Mouse (Mus musculus) hindbrain, embryonic 15.5 days (tissue): ENCODE results near the gene Top2a. TPM values are rescaled to one million over a fixed set of nuclear protein-coding genes. Genes with fewer than 3 reads are reported as not detected.

Experiments
- ATAC-seq: fragments of 200-750 bp; cut with Nextera tagmentation; 2 replicates; pipeline ENCODE4 v1.8.0; 2017; ENCODE audit warnings: low read depth, moderate number of reproducible peaks, moderate TSS enrichment; ENCODE audit not compliant: low FRiP score
- H3K27ac ChIP-seq: fragments of 300-500 bp; sonication (generic); replicated peaks from 2 replicates; pipeline ENCODE4 v1.5.1; 2015; ENCODE audit warnings: mild to moderate bottlenecking, inconsistent platforms
- H3K27me3 ChIP-seq: fragments of 300-500 bp; sonication (generic); 2 replicates; pipeline ENCODE4 v1.6.1; 2015; ENCODE audit warnings: control low read depth, inconsistent platforms
- H3K36me3 ChIP-seq: fragments of 300-500 bp; sonication (generic); 2 replicates; pipeline ENCODE4 v1.6.1; 2015; ENCODE audit warnings: control low read depth, inconsistent platforms
- H3K4me1 ChIP-seq: fragments of 300-500 bp; sonication (generic); replicated peaks from 2 replicates; pipeline ENCODE4 v1.6.1; 2015; ENCODE audit warnings: control low read depth, inconsistent platforms
- H3K4me2 ChIP-seq: fragments of 300-500 bp; sonication (generic); 2 replicates; pipeline ENCODE4 v1.6.1; 2015; ENCODE audit warnings: moderate library complexity, mild to moderate bottlenecking, inconsistent platforms
- H3K4me3 ChIP-seq: fragments of 300-500 bp; sonication (generic); 2 replicates; pipeline ENCODE4 v1.5.1; 2015; ENCODE audit warnings: mild to moderate bottlenecking, inconsistent platforms
- H3K9ac ChIP-seq: fragments of 300-500 bp; sonication (generic); 2 replicates; pipeline ENCODE4 v1.6.1; 2015; ENCODE audit warnings: inconsistent platforms
- H3K9me3 ChIP-seq: fragments of 300-500 bp; sonication (generic); 2 replicates; pipeline ENCODE4 v1.6.1; 2016; ENCODE audit warnings: control low read depth, inconsistent platforms
- WGBS: fragments of 180-500 bp; shearing (Covaris S2); methylation state at CpG from one replicate; pipeline ENCODE4 v1.1.7; 2015; 5-methylcytosine and 5-hydroxymethylcytosine counted together
- polyA plus RNA-seq: library from polyadenylated mRNA; unstranded; fragments of >200 nt; fragmentation: Nextera tagmentation; extraction: Ambion mirVana; gene quantifications from 2 replicates; pipeline ENCODE4 v1.2.1, GENCODE M21; 2015

Top2a gene
- polyA plus RNA-seq, 1 experiment from 2014 or later: 43.7 TPM

DNA sequence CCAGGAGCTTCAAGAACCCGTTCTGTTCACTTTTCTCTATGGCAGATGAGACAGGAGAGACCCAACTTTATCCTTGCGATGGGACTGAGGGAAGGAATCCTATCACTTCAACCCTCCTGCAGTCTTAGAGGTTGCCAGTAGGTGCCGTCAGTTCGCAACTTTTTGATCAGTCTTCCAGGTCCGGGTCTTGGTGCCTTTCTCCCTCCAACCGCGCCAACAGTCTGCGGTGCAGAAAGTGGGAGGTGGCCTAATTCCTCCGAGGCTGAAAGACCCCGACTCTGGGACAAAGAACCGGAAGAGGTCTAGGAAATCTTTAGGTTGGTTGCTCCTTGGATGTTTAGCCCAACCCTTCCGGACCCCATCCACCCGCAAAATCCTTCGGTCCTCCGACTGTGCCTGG lies 15.8 kb upstream of the Top2a start:
- no peaks in the 10 kb centered on the region for H3K36me3 ChIP-seq
- H3K27me3 ChIP-seq: no peaks in the 10 kb centered on the region
- peak overlapping the region; percentile 61 for H3K4me3 ChIP-seq
- under 1% methylated on average over 15 of the region's 15 CpGs for WGBS
- peak overlapping the region; percentile 94 for H3K4me2 ChIP-seq
- no peaks in the 10 kb centered on the region for H3K9me3 ChIP-seq
- peak; percentile 86 for ATAC-seq
- H3K9ac ChIP-seq: peak overlapping the region; percentile 71
- peak overlapping the region; percentile 77 for H3K27ac ChIP-seq
- H3K4me1 ChIP-seq: peaks cover 25% of the 10 kb centered on the region

DNA sequence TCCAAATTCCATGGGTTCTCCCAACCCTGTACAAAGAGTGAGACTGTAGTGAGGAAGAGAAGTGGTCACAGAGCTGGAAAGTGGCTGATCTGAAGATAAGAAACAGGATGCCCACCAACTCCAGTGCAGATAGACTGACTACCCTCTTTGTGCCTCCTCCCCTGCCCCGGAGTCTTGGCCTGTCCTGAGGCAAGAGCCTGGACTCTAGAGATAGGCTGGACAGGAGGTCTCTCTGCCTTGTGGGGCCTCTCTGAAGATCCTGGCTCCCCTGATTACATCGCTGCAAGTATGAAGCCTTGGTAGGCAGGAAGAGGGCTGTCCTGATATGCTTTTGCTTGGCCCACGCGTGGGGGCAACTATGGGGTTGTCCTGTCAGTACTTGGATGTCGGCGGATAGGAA lies 12.3 kb upstream of the Top2a start:
- peaks cover 13% of the 10 kb centered on the region for H3K4me1 ChIP-seq
- no peaks in the 10 kb centered on the region for H3K36me3 ChIP-seq
- H3K4me3 ChIP-seq: no peak overlapping the region
- H3K4me2 ChIP-seq: no peak overlapping the region
- H3K27ac ChIP-seq: no peak overlapping the region
- no peaks in the 10 kb centered on the region for H3K27me3 ChIP-seq
- no peaks in the 10 kb centered on the region for H3K9me3 ChIP-seq
- no peak overlapping the region for H3K9ac ChIP-seq
- 89% methylated on average over 6 of the region's 6 CpGs for WGBS
- no peak for ATAC-seq

DNA sequence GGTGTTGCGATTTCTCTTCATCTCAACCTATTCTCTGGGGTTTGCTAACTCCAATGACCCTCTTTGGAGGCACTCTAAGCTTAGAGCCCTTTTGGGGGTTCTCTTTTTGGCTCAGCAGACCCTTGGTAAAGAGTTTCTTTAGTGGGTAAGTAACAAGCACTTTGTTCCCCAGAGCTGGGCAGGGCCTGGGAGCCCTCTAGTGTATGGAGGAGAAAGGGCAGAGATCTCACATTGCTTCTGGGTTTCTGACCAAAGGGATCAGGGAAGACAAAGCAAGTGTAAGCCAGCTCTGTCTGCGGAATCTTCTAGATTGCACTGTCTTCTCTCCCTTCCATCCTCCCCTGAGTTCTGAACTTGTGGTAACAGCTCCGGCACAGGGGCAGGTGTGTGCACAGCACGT lies 11.4 kb upstream of the Top2a start:
- Histone ChIP-seq H3K4me2 (no peak overlapping the region), H3K27ac (no peak overlapping the region), H3K9ac (no peak overlapping the region), H3K27me3 (no peaks in the 10 kb centered on the region), H3K36me3 (no peaks in the 10 kb centered on the region), H3K9me3 (no peaks in the 10 kb centered on the region), H3K4me1 (peaks cover 5% of the 10 kb centered on the region), H3K4me3 (no peak overlapping the region)
- 70% methylated on average over 4 of the region's 4 CpGs for WGBS
- no peak for ATAC-seq

DNA sequence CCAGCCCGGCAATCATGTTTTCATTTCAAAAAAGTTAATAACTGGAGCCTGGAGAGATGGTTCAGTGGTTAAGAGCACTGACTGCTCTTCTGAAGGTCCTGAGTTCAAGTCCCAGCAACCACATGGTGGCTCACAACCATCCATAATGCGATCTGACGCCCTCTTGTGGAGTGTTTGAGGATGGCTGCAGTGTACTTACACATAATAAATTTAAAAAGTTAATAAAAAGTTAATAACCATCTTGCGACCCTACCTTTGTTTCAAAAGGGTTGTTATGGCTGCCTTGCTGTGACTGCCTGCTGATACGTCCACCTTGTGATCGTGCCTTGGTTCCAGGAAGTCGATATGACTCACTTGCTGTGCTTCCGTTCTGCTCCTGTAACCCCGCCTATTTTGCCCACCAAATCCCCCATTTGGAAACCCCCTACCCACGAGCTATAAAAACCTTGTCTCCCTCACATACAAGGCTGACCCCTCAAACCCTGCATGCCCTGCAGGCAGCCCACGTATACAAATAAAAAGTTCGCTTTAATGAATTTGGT lies 3.0 kb upstream of the Top2a start:
- Histone ChIP-seq H3K27ac (no peak overlapping the region), H3K9me3 (no peaks in the 10 kb centered on the region), H3K4me3 (no peak overlapping the region), H3K4me1 (peaks cover 15% of the 10 kb centered on the region), H3K9ac (no peak overlapping the region), H3K36me3 (no peaks in the 10 kb centered on the region), H3K4me2 (no peak overlapping the region), H3K27me3 (no peaks in the 10 kb centered on the region)
- ATAC-seq: no peak
- 84% methylated on average over 12 of the region's 12 CpGs for WGBS

DNA sequence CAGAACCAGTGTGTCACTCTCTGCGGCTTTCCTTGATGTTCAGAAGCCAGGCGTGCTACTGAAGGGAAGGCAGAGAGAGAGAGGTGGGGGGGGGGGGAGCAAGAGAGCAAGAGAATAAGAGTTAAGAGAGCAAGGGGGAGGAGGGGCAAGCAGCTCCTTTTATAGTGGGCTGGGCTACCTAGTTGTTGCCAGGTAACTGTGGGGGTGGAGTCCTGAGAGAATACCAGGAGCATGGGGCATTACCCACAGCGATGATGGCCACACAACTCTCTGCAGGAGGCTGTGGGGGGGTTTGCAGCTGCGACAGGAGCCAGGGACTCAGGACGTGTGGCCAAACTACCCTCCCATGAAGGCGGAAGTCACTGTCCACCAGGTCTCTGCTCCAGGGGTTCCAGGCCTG lies 1.9 kb upstream of the Top2a start:
- no peak overlapping the region for H3K27ac ChIP-seq
- H3K4me1 ChIP-seq: peaks cover 15% of the 10 kb centered on the region
- ATAC-seq: no peak
- H3K9ac ChIP-seq: no peak overlapping the region
- 80% methylated on average over 6 of the region's 6 CpGs for WGBS
- H3K9me3 ChIP-seq: no peaks in the 10 kb centered on the region
- no peaks in the 10 kb centered on the region for H3K27me3 ChIP-seq
- no peaks in the 10 kb centered on the region for H3K36me3 ChIP-seq
- no peak overlapping the region for H3K4me3 ChIP-seq
- H3K4me2 ChIP-seq: no peak overlapping the region

DNA sequence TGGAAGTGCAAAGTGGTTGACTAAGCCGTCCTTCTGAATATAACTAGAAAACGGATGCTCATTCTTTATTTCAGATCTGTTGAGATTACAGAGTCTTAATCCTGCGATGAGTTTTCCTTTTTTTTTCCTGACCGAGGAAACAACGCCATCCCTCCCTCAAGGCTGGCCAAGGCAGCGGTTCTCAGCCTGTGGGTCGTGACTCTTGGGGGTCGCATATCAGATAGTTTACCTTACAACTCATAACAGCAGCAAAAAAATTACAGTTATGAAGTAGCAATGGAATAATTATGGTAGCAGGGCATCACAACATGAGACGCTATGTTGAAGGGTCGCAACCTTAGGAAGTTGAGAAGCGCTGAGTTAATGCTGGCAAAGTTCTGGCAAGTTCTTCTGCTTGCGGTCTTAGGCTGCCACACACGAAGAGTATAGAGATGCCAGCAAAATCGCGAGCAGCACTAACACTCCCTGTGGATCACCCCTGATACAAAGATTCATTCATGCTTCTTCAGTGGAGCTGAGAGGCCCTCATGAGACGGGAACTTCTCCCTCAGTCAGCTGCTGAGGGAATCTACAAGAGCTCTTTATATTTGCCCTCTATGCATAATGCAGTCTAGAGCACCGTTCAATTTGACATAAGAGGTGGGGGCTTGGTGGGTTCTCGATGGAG lies 612 bp upstream of the Top2a start:
- peak overlapping the region; percentile 54 for H3K4me3 ChIP-seq
- H3K36me3 ChIP-seq: no peaks in the 10 kb centered on the region
- peak; percentile 40; the same call in 1 of the 2 replicates for ATAC-seq
- WGBS: 43% methylated on average over 18 of the region's 18 CpGs
- peak overlapping the region; percentile 62 for H3K4me2 ChIP-seq
- no peak overlapping the region for H3K9ac ChIP-seq
- peak overlapping the region; percentile 25 for H3K27ac ChIP-seq
- no peaks in the 10 kb centered on the region for H3K27me3 ChIP-seq
- no peaks in the 10 kb centered on the region for H3K9me3 ChIP-seq
- peaks cover 15% of the 10 kb centered on the region for H3K4me1 ChIP-seq

DNA sequence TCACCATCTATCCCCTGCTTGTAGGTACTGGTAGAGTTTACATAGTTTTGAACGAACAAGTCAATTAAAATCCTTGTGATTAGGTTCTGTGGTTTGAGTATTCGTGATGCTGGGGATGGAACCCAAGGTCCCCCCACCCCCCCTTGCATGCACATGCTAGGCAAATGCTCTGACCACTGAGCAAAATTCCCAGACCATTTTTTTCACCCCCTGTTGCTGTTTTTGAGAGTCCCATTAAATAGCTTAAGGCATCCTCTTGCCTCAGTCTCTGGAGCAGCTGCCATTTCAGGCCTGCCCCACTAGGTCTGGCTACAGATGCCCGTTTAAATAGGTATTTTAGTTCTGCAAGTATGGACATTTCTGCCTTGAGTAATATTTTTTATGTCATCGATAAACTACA lies 895 bp downstream of the Top2a start:
- Histone ChIP-seq H3K36me3 (no peaks in the 10 kb centered on the region), H3K27ac (no peak overlapping the region), H3K9ac (0 out of 2 replicates have a peak overlapping the region, but pooled peaks have one; percentile 14), H3K9me3 (no peaks in the 10 kb centered on the region), H3K4me3 (peak overlapping the region; percentile 54), H3K27me3 (no peaks in the 10 kb centered on the region), H3K4me2 (peak overlapping the region; percentile 62), H3K4me1 (peaks cover 15% of the 10 kb centered on the region)
- ATAC-seq: no peak
- 12% methylated on average over 4 of the region's 4 CpGs for WGBS

DNA sequence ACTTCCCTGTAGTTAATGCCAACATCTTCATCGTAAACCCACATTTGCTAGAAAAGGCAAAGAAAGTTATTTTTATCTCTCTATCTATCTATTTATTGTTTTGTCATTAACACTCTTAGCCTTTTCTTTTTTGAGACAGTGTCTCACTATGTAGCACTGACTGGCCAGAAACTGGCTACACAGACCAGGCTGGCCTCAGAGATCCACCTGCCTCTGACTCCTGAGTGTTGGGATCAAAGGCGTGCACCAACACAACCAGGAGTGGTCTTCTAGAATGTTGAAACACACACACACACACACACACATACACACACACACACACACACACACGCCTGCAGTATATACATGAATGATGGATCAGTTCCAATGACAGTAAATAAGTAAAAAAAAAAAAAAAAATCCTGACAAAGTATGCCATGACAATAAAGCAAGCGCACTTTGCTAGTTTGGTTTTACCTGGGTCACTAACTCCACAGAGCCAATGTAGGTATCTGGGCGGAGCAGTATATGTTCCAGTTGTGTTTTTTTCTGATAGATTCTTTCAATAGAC lies 1.5 kb downstream of the Top2a start:
- Histone ChIP-seq H3K4me3 (peak overlapping the region; percentile 54; the same call in 1 of the 2 replicates), H3K27me3 (no peaks in the 10 kb centered on the region), H3K4me2 (peak overlapping the region; percentile 62), H3K9me3 (no peaks in the 10 kb centered on the region), H3K27ac (no peak overlapping the region), H3K9ac (no peak overlapping the region), H3K36me3 (no peaks in the 10 kb centered on the region), H3K4me1 (peaks cover 15% of the 10 kb centered on the region)
- 81% methylated on average over 5 of the region's 5 CpGs for WGBS
- ATAC-seq: no peak

DNA sequence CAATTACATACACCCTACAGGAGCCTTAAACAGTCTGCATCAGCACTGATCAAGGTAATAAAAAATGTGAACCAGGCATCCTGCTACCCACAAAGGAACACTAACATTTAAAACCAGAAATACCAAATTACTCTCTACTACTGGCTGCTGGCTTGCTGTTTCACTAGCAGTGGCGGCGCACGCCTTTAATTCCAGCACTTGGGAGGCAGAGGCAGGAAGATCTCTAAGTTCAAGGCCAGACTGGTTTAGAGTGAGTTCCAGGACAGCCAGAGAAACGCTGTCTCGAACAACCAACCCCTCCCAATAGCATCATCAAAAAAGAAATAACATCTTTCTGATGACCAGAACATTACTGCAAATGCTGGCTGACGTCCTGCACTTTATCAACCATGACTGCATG lies 4.1 kb downstream of the Top2a start:
- ATAC-seq: no peak
- H3K27ac ChIP-seq: no peak overlapping the region
- WGBS: 94% methylated on average over 6 of the region's 6 CpGs
- H3K27me3 ChIP-seq: no peaks in the 10 kb centered on the region
- H3K36me3 ChIP-seq: no peaks in the 10 kb centered on the region
- no peak overlapping the region for H3K4me3 ChIP-seq
- no peak overlapping the region for H3K4me2 ChIP-seq
- H3K9me3 ChIP-seq: no peaks in the 10 kb centered on the region
- H3K9ac ChIP-seq: no peak overlapping the region
- peaks cover 13% of the 10 kb centered on the region for H3K4me1 ChIP-seq

DNA sequence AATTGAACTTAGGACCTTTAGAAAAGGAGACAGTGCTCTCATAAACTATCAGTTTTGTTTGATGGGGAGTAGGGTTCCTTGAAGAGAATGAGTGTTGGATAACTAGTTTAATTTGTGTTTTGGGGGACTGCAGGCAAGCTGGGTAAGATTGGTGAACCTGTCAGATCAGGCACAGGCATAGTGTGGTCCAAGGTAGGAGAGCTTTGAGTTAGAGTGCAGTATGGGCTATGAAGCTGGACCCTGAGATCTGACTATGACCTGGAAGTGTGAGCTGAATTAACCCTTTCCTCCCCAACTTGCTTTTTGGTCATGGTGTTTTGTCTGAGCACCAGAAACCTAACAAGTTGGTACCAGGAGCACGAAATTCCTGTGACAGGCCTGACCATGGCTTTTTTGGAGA lies 10.1 kb downstream of the Top2a start:
- H3K4me3 ChIP-seq: no peak overlapping the region
- no peak overlapping the region for H3K4me2 ChIP-seq
- H3K27me3 ChIP-seq: no peaks in the 10 kb centered on the region
- WGBS: 87% methylated on average over 1 of the region's 1 CpGs
- ATAC-seq: no peak
- no peak overlapping the region for H3K9ac ChIP-seq
- H3K27ac ChIP-seq: no peak overlapping the region
- no peaks in the 10 kb centered on the region for H3K4me1 ChIP-seq
- no peaks in the 10 kb centered on the region for H3K9me3 ChIP-seq
- H3K36me3 ChIP-seq: no peaks in the 10 kb centered on the region

DNA sequence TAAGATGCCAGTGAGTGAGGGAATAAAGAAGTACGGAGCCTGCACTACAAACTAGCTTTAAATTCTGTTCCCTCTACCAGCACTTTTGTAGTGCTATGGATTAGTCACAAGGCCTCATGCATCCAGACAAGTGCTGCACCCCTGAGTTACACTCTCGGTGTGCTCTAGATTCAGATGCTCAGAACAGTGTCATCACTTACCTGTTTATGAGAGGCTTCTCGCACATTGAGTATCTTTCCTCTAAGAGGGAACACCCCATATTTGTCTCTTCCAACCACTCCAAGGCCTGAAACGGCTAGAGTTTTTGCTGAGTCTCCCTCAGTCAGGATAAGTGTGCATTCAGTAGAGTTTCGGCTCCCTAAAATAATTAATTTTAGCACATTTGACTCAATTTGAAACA lies 13.3 kb downstream of the Top2a start:
- H3K9me3 ChIP-seq: no peaks in the 10 kb centered on the region
- H3K27me3 ChIP-seq: no peaks in the 10 kb centered on the region
- no peak overlapping the region for H3K4me2 ChIP-seq
- H3K4me3 ChIP-seq: no peak overlapping the region
- H3K9ac ChIP-seq: no peak overlapping the region
- no peak overlapping the region for H3K27ac ChIP-seq
- no peaks in the 10 kb centered on the region for H3K4me1 ChIP-seq
- WGBS: 96% methylated on average over 5 of the region's 5 CpGs
- ATAC-seq: no peak
- H3K36me3 ChIP-seq: no peaks in the 10 kb centered on the region

DNA sequence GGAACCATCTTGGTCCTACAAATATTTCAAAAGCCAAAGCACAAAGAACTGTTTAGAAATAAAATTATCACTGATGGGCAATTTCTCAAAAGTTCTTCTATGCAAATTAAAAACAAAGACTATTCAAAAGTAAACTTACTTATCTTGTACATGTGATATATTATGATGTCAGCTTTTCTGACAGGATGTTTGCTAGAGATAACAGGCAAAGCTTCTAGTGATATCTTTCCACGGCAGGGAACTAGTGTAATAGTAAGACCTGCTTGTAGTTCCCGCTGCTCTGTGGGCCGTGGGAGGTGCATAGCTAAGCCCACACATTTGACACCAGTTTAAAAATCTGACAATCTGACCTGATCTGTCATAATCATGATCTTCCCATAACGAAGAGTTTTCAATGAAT lies 13.9 kb downstream of the Top2a start:
- Histone ChIP-seq H3K27me3 (no peaks in the 10 kb centered on the region), H3K9ac (no peak overlapping the region), H3K4me3 (no peak overlapping the region), H3K36me3 (no peaks in the 10 kb centered on the region), H3K4me1 (no peaks in the 10 kb centered on the region), H3K27ac (no peak overlapping the region), H3K9me3 (no peaks in the 10 kb centered on the region), H3K4me2 (no peak overlapping the region)
- WGBS: 96% methylated on average over 4 of the region's 4 CpGs
- no peak for ATAC-seq
